ENCODE assay signal across 14 mouse cellular contexts in the genomic region with DNA sequence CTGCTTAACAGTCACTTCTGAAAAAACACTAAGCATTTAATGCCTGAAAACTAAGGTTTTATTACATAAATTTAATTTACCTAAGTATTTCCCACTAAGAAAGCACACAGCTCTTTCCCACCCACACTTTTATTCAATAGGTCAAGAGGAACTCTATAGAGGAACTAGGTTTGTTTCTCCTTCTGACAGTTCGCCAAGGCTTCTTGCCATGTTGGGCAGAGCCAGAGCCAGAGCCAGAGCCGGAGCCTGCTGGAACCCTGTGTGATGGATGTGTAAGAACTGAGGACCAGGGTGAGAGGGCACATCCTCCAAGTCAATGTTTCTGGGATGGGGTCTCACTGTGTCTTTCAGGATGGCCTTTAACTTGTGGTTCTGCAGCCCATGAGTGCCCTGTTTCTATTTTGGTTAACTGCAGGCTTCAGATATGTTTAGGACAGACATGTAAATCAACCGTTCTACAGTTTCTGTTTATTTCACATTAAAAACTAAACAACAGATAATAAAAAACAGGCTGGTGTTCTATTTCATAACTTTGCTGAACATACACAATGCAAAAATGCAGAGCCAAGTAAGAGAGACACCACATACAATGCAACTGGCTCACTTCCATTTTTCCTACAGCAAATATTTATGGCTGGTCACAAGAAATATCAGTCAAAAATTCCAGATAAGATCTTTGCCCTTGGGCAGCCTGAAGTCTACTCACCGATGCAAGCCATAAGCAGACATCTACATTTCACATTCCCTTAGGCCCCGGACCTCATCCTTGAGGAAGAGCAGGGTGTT.
DNase-seq lines count a peak whose midpoint lies in the region; ATAC-seq and TF ChIP-seq lines count a peak whose summit lies in the region.
"Had no signal": no experiment of that assay in that cellular context is flagged by ENCODE, and none has a peak within 500 bp of the region (broad histone marks: within the 10 kb centered on the region; RNA-seq: fewer than 3 reads in every experiment).

No protein-coding gene starts in this region.

- no peak for TF ChIP-seq CTCF in gastrocnemius, adult 2 months (IDR thresholded peaks at IDR 0.05)

- no peak for DNase-seq in gastrocnemius, adult 2 months
- DNase-seq in gastrocnemius, postnatal 10 days, result no peak
- DNase-seq in limb, embryonic 10.5 days (ENCODE audit: low spot score), result no peak
- DNase-seq in adipocyte (ENCODE audit: low spot score), result peak; percentile 64
- no peak for DNase-seq in embryo, embryonic 10 days (ENCODE audit: low spot score)
- DNase-seq in testis, postnatal 14 days (ENCODE audit: low spot score), result no peak
- DNase-seq: B cell, adult 2 months; gastrocnemius, postnatal 25 days had no signal

- WGBS in limb, embryonic 15.5 days, result 62% methylated on average over 5 of the region's 5 CpGs
- 87% methylated on average over 5 of the region's 5 CpGs for WGBS in limb, embryonic 10.5 days
- WGBS in liver, embryonic 15.5 days (ENCODE audit: insufficient replicate concordance), result 73% methylated on average over 5 of the region's 5 CpGs

- H3K27me3 ChIP-seq in limb, embryonic 15.5 days, result no peaks in the 10 kb centered on the region
- no peaks in the 10 kb centered on the region for H3K27me3 ChIP-seq in limb, embryonic 10.5 days (ENCODE audit: low read depth, poor library complexity, severe bottlenecking)
- no peaks in the 10 kb centered on the region for H3K27me3 ChIP-seq in liver, embryonic 15.5 days
- H3K27me3 ChIP-seq: forebrain, embryonic 13.5 days; stomach, embryonic 15.5 days had no signal

- H3K36me3 ChIP-seq in limb, embryonic 15.5 days, result peaks cover 23% of the 10 kb centered on the region
- peaks cover 37% of the 10 kb centered on the region for H3K36me3 ChIP-seq in limb, embryonic 10.5 days
- peaks cover 32% of the 10 kb centered on the region for H3K36me3 ChIP-seq in liver, embryonic 15.5 days (replicated peaks)

- intact Hi-C loops in gastrocnemius, adult 2 months (cut with DNase I), result no loop called here

- H3K4me1 ChIP-seq in limb, embryonic 15.5 days, result peaks cover 24% of the 10 kb centered on the region
- peaks cover 29% of the 10 kb centered on the region for H3K4me1 ChIP-seq in limb, embryonic 10.5 days
- H3K4me1 ChIP-seq in liver, embryonic 15.5 days (replicated peaks), result peaks cover 83% of the 10 kb centered on the region

- no peak overlapping the region for H3K4me3 ChIP-seq in gastrocnemius, adult 2 months
- H3K4me3 ChIP-seq in limb, embryonic 15.5 days, result no peak overlapping the region
- no peak overlapping the region for H3K4me3 ChIP-seq in limb, embryonic 10.5 days
- no peak overlapping the region for H3K4me3 ChIP-seq in liver, embryonic 15.5 days (replicated peaks)
- H3K4me3 ChIP-seq: forebrain, embryonic 13.5 days; myocyte; stomach, embryonic 15.5 days had no signal

- peak overlapping the region; percentile 64 for H3K27ac ChIP-seq in gastrocnemius, adult 2 months
- H3K27ac ChIP-seq in limb, embryonic 15.5 days, result 0 out of 2 replicates have a peak overlapping the region, but pooled peaks have one; percentile 44
- no peak overlapping the region for H3K27ac ChIP-seq in limb, embryonic 10.5 days
- H3K27ac ChIP-seq in liver, embryonic 15.5 days (replicated peaks), result peak overlapping the region; percentile 89
- H3K27ac ChIP-seq: forebrain, embryonic 13.5 days; stomach, embryonic 15.5 days had no signal

- no peak for ATAC-seq in limb, embryonic 15.5 days (ENCODE audit: insufficient number of reproducible peaks, low FRiP score, low TSS enrichment, low read depth)
- ATAC-seq in liver, embryonic 15.5 days (ENCODE audit: insufficient read depth), result no peak
- ATAC-seq: forebrain, embryonic 13.5 days; hindbrain, embryonic 16.5 days had no signal

- no peak overlapping the region for H3K4me2 ChIP-seq in limb, embryonic 15.5 days
- no peak overlapping the region for H3K4me2 ChIP-seq in liver, embryonic 15.5 days
- H3K4me2 ChIP-seq: forebrain, embryonic 13.5 days; stomach, embryonic 15.5 days had no signal

- no peaks in the 10 kb centered on the region for H3K9me3 ChIP-seq in limb, embryonic 15.5 days
- H3K9me3 ChIP-seq in limb, embryonic 10.5 days (replicated peaks), result no peaks in the 10 kb centered on the region
- H3K9me3 ChIP-seq in liver, embryonic 15.5 days (replicated peaks), result no peaks in the 10 kb centered on the region
- H3K9me3 ChIP-seq: forebrain, embryonic 13.5 days; stomach, embryonic 15.5 days had no signal

- no peak overlapping the region for H3K9ac ChIP-seq in limb, embryonic 15.5 days
- H3K9ac ChIP-seq in liver, embryonic 15.5 days, result no peak overlapping the region
- H3K9ac ChIP-seq: forebrain, embryonic 13.5 days; stomach, embryonic 15.5 days had no signal
